Mouse (Mus musculus): ENCODE data around the gene March9.

DNA sequence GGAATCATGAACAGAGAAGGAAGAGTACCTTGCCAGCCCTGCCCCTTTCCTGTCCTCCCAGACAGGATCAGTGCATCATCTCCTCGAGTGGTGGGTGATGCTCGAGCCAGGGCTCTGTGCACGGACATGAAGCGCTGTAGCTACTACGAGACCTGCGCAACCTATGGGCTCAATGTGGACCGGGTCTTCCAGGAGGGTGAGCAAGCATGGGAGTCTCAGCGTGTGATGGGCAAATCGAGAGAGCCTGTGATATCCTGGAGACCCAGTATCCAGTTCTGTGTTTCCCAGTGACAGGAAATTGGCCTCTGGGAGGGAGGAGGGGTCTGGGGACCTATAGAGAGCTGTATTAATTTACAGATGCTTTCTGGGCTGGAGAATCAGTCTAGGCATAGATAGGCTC is 25.1 kb upstream of the March9 start:
- TF ChIP-seq MYOD1 (IDR thresholded peaks at IDR 0.05; ENCODE audit: control insufficient read depth in 1 of 3, insufficient read length in 2 of 3, low read depth in 2 of 3) (no peak), MAX (IDR thresholded peaks at IDR 0.05; ENCODE audit: low read depth) (no peak), POLR2A (IDR thresholded peaks at IDR 0.05; ENCODE audit: insufficient read length, low read depth) (no peak), MYOG (IDR thresholded peaks at IDR 0.05; ENCODE audit: control insufficient read depth in 1 of 3, insufficient read depth in 1 of 3, insufficient read length in 2 of 3, low read depth in 2 of 3) (no peak), POLR2AphosphoS2 (IDR thresholded peaks at IDR 0.05; ENCODE audit: insufficient read length, low read depth) (no peak), E2F4 (IDR thresholded peaks at IDR 0.05; ENCODE audit: insufficient read depth) (no peak), TCF12 (IDR thresholded peaks at IDR 0.05; ENCODE audit: insufficient read depth, poor library complexity, severe bottlenecking) (no peak), REST (IDR thresholded peaks at IDR 0.05; ENCODE audit: insufficient read depth, insufficient read length) (no peak), CEBPB (IDR thresholded peaks at IDR 0.05; ENCODE audit: insufficient read depth, poor library complexity, severe bottlenecking) (no peak), SRF (IDR thresholded peaks at IDR 0.05; ENCODE audit: control insufficient read depth, insufficient read length, low read depth) (no peak), USF1 (IDR thresholded peaks at IDR 0.05; ENCODE audit: low read depth) (no peak), TCF3 (IDR thresholded peaks at IDR 0.05; ENCODE audit: insufficient read length, low read depth) (no peak)
